Mouse (Mus musculus) hindbrain, embryonic 11.5 days (tissue): ENCODE results near the gene 4933434E20Rik. TPM values are rescaled to one million over a fixed set of nuclear protein-coding genes. Genes with fewer than 3 reads are reported as not detected.

Experiments
- ATAC-seq: fragments of 200-750 bp; cut with Nextera tagmentation; 2 replicates; pipeline ENCODE4 v1.8.0; 2017; ENCODE audit warnings: mild to moderate bottlenecking, moderate TSS enrichment, moderate library complexity; ENCODE audit not compliant: low FRiP score
- DNase-seq: peaks from one replicate; pipeline ENCODE4 v3.0.0-alpha.2; 2015; ENCODE audit warnings: low spot score
- H3K27ac ChIP-seq: fragments of 300-500 bp; sonication (generic); 2 replicates; pipeline ENCODE4 v1.5.1; 2014; ENCODE audit warnings: mild to moderate bottlenecking, low read depth, low read length
- H3K27me3 ChIP-seq: fragments of 300-500 bp; sonication (generic); 2 replicates; pipeline ENCODE4 v1.6.1; 2014; ENCODE audit warnings: mild to moderate bottlenecking, low read length, moderate library complexity, mixed read lengths; ENCODE audit not compliant: control insufficient read depth, insufficient read depth
- H3K36me3 ChIP-seq: fragments of 300-500 bp; sonication (generic); 2 replicates; pipeline ENCODE4 v1.6.1; 2014; ENCODE audit warnings: mild to moderate bottlenecking, low read length, moderate library complexity, mixed read lengths; ENCODE audit not compliant: control insufficient read depth, insufficient read depth
- H3K4me1 ChIP-seq: fragments of 300-500 bp; sonication (generic); replicated peaks from 2 replicates; pipeline ENCODE4 v1.6.1; 2014; ENCODE audit warnings: low read length, mixed read lengths; ENCODE audit not compliant: control insufficient read depth, insufficient read depth
- H3K4me2 ChIP-seq: fragments of 300-500 bp; sonication (generic); replicated peaks from 2 replicates; pipeline ENCODE4 v1.6.1; 2014; ENCODE audit warnings: mild to moderate bottlenecking, low read depth, low read length
- H3K4me3 ChIP-seq: fragments of 300-500 bp; sonication (generic); 2 replicates; pipeline ENCODE4 v1.5.1; 2014; ENCODE audit warnings: low read depth, low read length
- H3K9ac ChIP-seq: fragments of 300-500 bp; sonication (generic); 2 replicates; pipeline ENCODE4 v1.6.1; 2014; ENCODE audit warnings: low read depth, low read length
- H3K9me3 ChIP-seq: fragments of 300-500 bp; sonication (generic); 2 replicates; pipeline ENCODE4 v1.6.1; 2016; ENCODE audit warnings: low read length; ENCODE audit not compliant: control insufficient read depth
- WGBS: fragments of 180-500 bp; shearing (Covaris S2); extraction: QIAGEN DNeasy Blood & Tissue Kit; methylation state at CpG from one replicate; pipeline ENCODE4 v1.1.7; 2014; 5-methylcytosine and 5-hydroxymethylcytosine counted together
- polyA plus RNA-seq: library from polyadenylated mRNA; unstranded; fragments of >200 nt; fragmentation: Nextera tagmentation; extraction: Ambion mirVana; gene quantifications from 2 replicates; pipeline ENCODE4 v1.2.1, GENCODE M21; 2014

4933434E20Rik gene
- polyA plus RNA-seq, 1 experiment from 2014 or later = 223 TPM

- no peaks in the 10 kb centered on the region for H3K9me3 ChIP-seq
- peak overlapping the region; percentile 82 for H3K4me2 ChIP-seq
- H3K9ac ChIP-seq = peak overlapping the region; percentile 85
- peak; percentile 95 for DNase-seq
- peak overlapping the region; percentile 83 for H3K4me3 ChIP-seq
- peak; percentile 97 for ATAC-seq
- under 1% methylated on average over 33 of the region's 33 CpGs for WGBS
- peaks cover 2% of the 10 kb centered on the region; the same call in 1 of the 2 replicates for H3K4me1 ChIP-seq
- no peaks in the 10 kb centered on the region for H3K36me3 ChIP-seq
- H3K27ac ChIP-seq = peak overlapping the region; percentile 90
- no peaks in the 10 kb centered on the region for H3K27me3 ChIP-seq
Observed at GRCm38 (mm10) chr3:90079133-90079762, 27.8 kb downstream of the 4933434E20Rik start.

GRCm38 (mm10) chr3:90079763-90080497 lies 28.5 kb downstream of the 4933434E20Rik start:
- Histone ChIP-seq H3K4me3 (peak overlapping the region; percentile 83), H3K9ac (peak overlapping the region; percentile 85), H3K4me1 (peaks cover 2% of the 10 kb centered on the region; the same call in 1 of the 2 replicates), H3K27ac (peak overlapping the region; percentile 90), H3K9me3 (no peaks in the 10 kb centered on the region), H3K36me3 (no peaks in the 10 kb centered on the region), H3K4me2 (peak overlapping the region; percentile 82), H3K27me3 (no peaks in the 10 kb centered on the region)
- under 1% methylated on average over 45 of the region's 53 CpGs for whole genome bisulfite sequencing
- ATAC-seq = peak; percentile 73
- DNase-seq = peak; percentile 69

GRCm38 (mm10) chr3:90080498-90080863 lies 29.0 kb downstream of the 4933434E20Rik start:
- WGBS = 0% methylated on average over 6 of the region's 6 CpGs
- H3K27me3 ChIP-seq = no peaks in the 10 kb centered on the region
- H3K4me3 ChIP-seq = peak overlapping the region; percentile 83
- peak overlapping the region; percentile 90 for H3K27ac ChIP-seq
- no peak for ATAC-seq
- peaks cover 2% of the 10 kb centered on the region; the same call in 1 of the 2 replicates for H3K4me1 ChIP-seq
- peak overlapping the region; percentile 85 for H3K9ac ChIP-seq
- H3K36me3 ChIP-seq = no peaks in the 10 kb centered on the region
- H3K4me2 ChIP-seq = peak overlapping the region; percentile 82
- no peaks in the 10 kb centered on the region for H3K9me3 ChIP-seq
- DNase-seq = no peak

- no peaks in the 10 kb centered on the region for H3K9me3 ChIP-seq
- ATAC-seq = no peak
- H3K9ac ChIP-seq = 0 out of 2 replicates have a peak overlapping the region, but pooled peaks have one; percentile 1
- no peak for DNase-seq
- H3K36me3 ChIP-seq = no peaks in the 10 kb centered on the region; the same call in 1 of the 2 replicates
- H3K27me3 ChIP-seq = no peaks in the 10 kb centered on the region
- H3K27ac ChIP-seq = no peak overlapping the region
- peak overlapping the region; percentile 27; the same call in 1 of the 2 replicates for H3K4me2 ChIP-seq
- peaks cover 2% of the 10 kb centered on the region; the same call in 1 of the 2 replicates for H3K4me1 ChIP-seq
- WGBS = 76% methylated on average over 5 of the region's 5 CpGs
- 0 out of 2 replicates have a peak overlapping the region, but pooled peaks have one; percentile 83 for H3K4me3 ChIP-seq
Observed at GRCm38 (mm10) chr3:90081365-90082240, 30.2 kb downstream of the 4933434E20Rik start.

GRCm38 (mm10) chr3:90083034-90083433 lies 31.6 kb downstream of the 4933434E20Rik start:
- H3K9me3 ChIP-seq = no peaks in the 10 kb centered on the region
- no peaks in the 10 kb centered on the region; the same call in 1 of the 2 replicates for H3K36me3 ChIP-seq
- H3K9ac ChIP-seq = peak overlapping the region; percentile 25; the same call in 1 of the 2 replicates
- DNase-seq (no peak), ATAC-seq (no peak)
- H3K4me1 ChIP-seq = peaks cover 2% of the 10 kb centered on the region; the same call in 1 of the 2 replicates
- H3K4me3 ChIP-seq = no peak overlapping the region
- H3K27ac ChIP-seq = no peak overlapping the region
- H3K4me2 ChIP-seq = no peak overlapping the region
- H3K27me3 ChIP-seq = no peaks in the 10 kb centered on the region
- WGBS = 71% methylated on average over 5 of the region's 5 CpGs

GRCm38 (mm10) chr3:90083698-90084324 lies 32.4 kb downstream of the 4933434E20Rik start:
- Histone ChIP-seq H3K9ac (no peak overlapping the region), H3K36me3 (peaks cover 4% of the 10 kb centered on the region; the same call in 1 of the 2 replicates), H3K4me2 (no peak overlapping the region), H3K4me3 (no peak overlapping the region), H3K27ac (no peak overlapping the region), H3K4me1 (peaks cover 2% of the 10 kb centered on the region; the same call in 1 of the 2 replicates), H3K9me3 (no peaks in the 10 kb centered on the region), H3K27me3 (no peaks in the 10 kb centered on the region)
- WGBS = 38% methylated on average over 3 of the region's 3 CpGs
- DNase-seq (no peak), ATAC-seq (no peak)

- Histone ChIP-seq H3K9me3 (no peaks in the 10 kb centered on the region), H3K27me3 (no peaks in the 10 kb centered on the region), H3K27ac (no peak overlapping the region), H3K4me2 (no peak overlapping the region), H3K4me1 (peaks cover 2% of the 10 kb centered on the region; the same call in 1 of the 2 replicates), H3K9ac (no peak overlapping the region), H3K36me3 (peaks cover 6% of the 10 kb centered on the region; the same call in 1 of the 2 replicates), H3K4me3 (no peak overlapping the region)
- DNase-seq (no peak), ATAC-seq (no peak)
- 85% methylated on average over 4 of the region's 4 CpGs for WGBS
Observed at GRCm38 (mm10) chr3:90084790-90085189, 33.4 kb downstream of the 4933434E20Rik start.

GRCm38 (mm10) chr3:90085281-90085680 lies 33.8 kb downstream of the 4933434E20Rik start:
- H3K4me3 ChIP-seq = no peak overlapping the region
- 88% methylated on average over 6 of the region's 6 CpGs for WGBS
- H3K9me3 ChIP-seq = no peaks in the 10 kb centered on the region
- no peak overlapping the region for H3K9ac ChIP-seq
- H3K4me1 ChIP-seq = peaks cover 2% of the 10 kb centered on the region; the same call in 1 of the 2 replicates
- H3K27ac ChIP-seq = no peak overlapping the region
- H3K27me3 ChIP-seq = no peaks in the 10 kb centered on the region
- ATAC-seq = no peak
- no peak for DNase-seq
- H3K36me3 ChIP-seq = peaks cover 6% of the 10 kb centered on the region; the same call in 1 of the 2 replicates
- H3K4me2 ChIP-seq = no peak overlapping the region
